Mouse (Mus musculus) erythroblast, embryonic 14.5 days (primary cell): ENCODE measurements around the gene Csnk2b. TPM values are rescaled to one million over a fixed set of nuclear protein-coding genes. Genes with fewer than 3 reads are reported as not detected.

Experiments used
- H3K27me3 ChIP-seq: 2 replicates; pipeline ENCODE4 v1.6.1; 2012; ENCODE audit warnings: inconsistent platforms; ENCODE audit not compliant: control insufficient read depth
- H3K36me3 ChIP-seq: 2 replicates; pipeline ENCODE4 v1.6.1; 2012; ENCODE audit warnings: mild to moderate bottlenecking, inconsistent platforms; ENCODE audit not compliant: control insufficient read depth
- H3K4me1 ChIP-seq: 2 replicates; pipeline ENCODE4 v1.6.1; 2012; ENCODE audit warnings: inconsistent platforms; ENCODE audit not compliant: control insufficient read depth
- H3K4me3 ChIP-seq: replicated peaks from 2 replicates; pipeline ENCODE3; 2012; ENCODE audit warnings: moderate library complexity, mild to moderate bottlenecking, inconsistent platforms
- H3K9me3 ChIP-seq: 2 replicates; pipeline ENCODE4 v1.6.1; 2012; ENCODE audit warnings: low read length, inconsistent platforms, mixed read lengths; ENCODE audit not compliant: control insufficient read depth
- GATA1 ChIP-seq: IDR thresholded peaks from 2 replicates; pipeline ENCODE4 v1.6.1; 2012; ENCODE audit warnings: low read length, inconsistent platforms, mixed read lengths
- TAL1 ChIP-seq: IDR thresholded peaks from 3 replicates; pipeline ENCODE4 v1.6.1; 2012; ENCODE audit warnings: low read length, inconsistent platforms, mixed read lengths
- polyA plus RNA-seq: library from polyadenylated mRNA; stranded (reverse); fragments of >175 nt; gene quantifications from 2 replicates; pipeline ENCODE4 v1.2.3, GENCODE M21; 2012

Gene Csnk2b
- polyA plus RNA-seq, 1 experiment = 11.2 TPM

DNA sequence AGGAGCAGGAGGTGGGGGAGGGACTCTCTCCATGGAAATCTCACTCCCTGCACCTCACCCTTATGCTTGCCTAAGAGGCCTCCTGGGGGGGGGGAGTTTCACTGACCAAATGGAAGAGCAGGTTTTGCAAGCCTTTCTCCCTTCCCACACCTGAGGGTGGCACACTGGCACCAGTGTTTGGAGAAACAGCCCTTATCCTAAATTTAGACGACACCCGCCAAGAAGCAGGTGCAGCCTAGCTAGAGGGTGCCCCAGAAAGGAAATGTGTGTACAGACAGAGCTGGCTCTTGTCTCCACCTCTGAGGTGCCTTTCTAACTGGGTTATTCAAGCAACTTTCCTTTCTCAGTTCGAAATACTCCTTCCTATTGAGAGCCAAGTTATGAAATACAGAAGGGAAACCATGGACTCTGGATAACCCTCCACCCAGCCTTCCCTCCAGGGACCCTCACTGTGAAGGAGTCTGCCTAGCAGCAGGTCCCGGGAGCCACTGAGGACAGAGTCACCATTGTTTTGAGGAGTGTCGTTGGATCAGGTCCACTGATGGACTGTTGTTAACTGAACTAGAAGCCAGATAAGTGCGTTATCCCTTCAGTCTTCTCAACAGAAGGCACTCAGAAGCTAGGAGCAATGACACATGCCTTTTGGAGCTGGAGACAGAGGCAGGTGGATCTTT is 51.2 kb downstream of the Csnk2b start:
- no peak for TF ChIP-seq GATA1
- no peak for TF ChIP-seq TAL1
- Histone ChIP-seq H3K36me3 (no peaks in the 10 kb centered on the region), H3K4me1 (peaks cover 20% of the 10 kb centered on the region), H3K27me3 (peaks cover 66% of the 10 kb centered on the region), H3K4me3 (no peak overlapping the region), H3K9me3 (peaks cover 2% of the 10 kb centered on the region)

GRCm38 (mm10) chr17:35068213-35068914 is 53.5 kb downstream of the Csnk2b start:
- Histone ChIP-seq H3K4me3 (no peak overlapping the region), H3K36me3 (no peaks in the 10 kb centered on the region), H3K27me3 (peaks cover 78% of the 10 kb centered on the region), H3K9me3 (no peaks in the 10 kb centered on the region; the same call in 1 of the 2 replicates), H3K4me1 (peaks cover 28% of the 10 kb centered on the region)
- TF ChIP-seq TAL1 (no peak), GATA1 (no peak)

Other genes starting within 250 kb of the Csnk2b start
- gene Zbtb12, start 242.6 kb downstream of the Csnk2b start, polyA plus RNA-seq = 0.24 and 0.25 TPM in 2 replicates
- not detected in 2 replicates for gene Gm20547, start 240.0 kb downstream of the Csnk2b start, polyA plus RNA-seq
- 0.13 and 0.17 TPM in 2 replicates for gene C2, start 223.8 kb downstream of the Csnk2b start, polyA plus RNA-seq
- gene Ehmt2, start 223.6 kb downstream of the Csnk2b start, polyA plus RNA-seq = 6.2 and 6.4 TPM in 2 replicates
- not detected in 2 replicates for gene Slc44a4, start 207.6 kb downstream of the Csnk2b start, polyA plus RNA-seq
- 0.31 and 0.38 TPM in 2 replicates for gene Neu1, start 190.8 kb downstream of the Csnk2b start, polyA plus RNA-seq
- 408 and 454 TPM in 2 replicates for gene Hspa1b, start 162.8 kb downstream of the Csnk2b start, polyA plus RNA-seq
- gene Gm20481, start 152.1 kb downstream of the Csnk2b start, polyA plus RNA-seq = not detected in 2 replicates
- 195 and 214 TPM in 2 replicates for gene Hspa1a, start 149.9 kb downstream of the Csnk2b start, polyA plus RNA-seq
- 0.04 TPM in 1 of 2 replicates, not detected in the other for gene Hspa1l, start 149.3 kb downstream of the Csnk2b start, polyA plus RNA-seq
- gene Lsm2, start 140.2 kb downstream of the Csnk2b start, polyA plus RNA-seq = 15.9 and 21.4 TPM in 2 replicates
- gene Vars, start 121.1 kb downstream of the Csnk2b start, polyA plus RNA-seq = 41.7 and 44.9 TPM in 2 replicates
- 0.01 TPM in 2 replicates for gene Vwa7, start 105.5 kb downstream of the Csnk2b start, polyA plus RNA-seq
- gene Sapcd1, start 94.0 kb downstream of the Csnk2b start, polyA plus RNA-seq = 0.87 and 0.97 TPM in 2 replicates
- gene Msh5, start 75.3 kb downstream of the Csnk2b start, polyA plus RNA-seq = 0.90 and 1.3 TPM in 2 replicates
- 5.1 and 6.0 TPM in 2 replicates for gene Clic1, start 72.1 kb downstream of the Csnk2b start, polyA plus RNA-seq
- gene Ddah2, start 63.0 kb downstream of the Csnk2b start, polyA plus RNA-seq = 0.78 and 0.92 TPM in 2 replicates
- gene Ly6g6c, start 56.7 kb downstream of the Csnk2b start, polyA plus RNA-seq = not detected in 2 replicates
- gene Mpig6b, start 55.9 kb downstream of the Csnk2b start, polyA plus RNA-seq = 0.05 TPM in 1 of 2 replicates, not detected in the other
- gene Ly6g6e, start 45.2 kb downstream of the Csnk2b start, polyA plus RNA-seq = not detected in 2 replicates
- not detected in 2 replicates for gene Ly6g6d, start 44.0 kb downstream of the Csnk2b start, polyA plus RNA-seq
- gene Ly6g6f, start 36.4 kb downstream of the Csnk2b start, polyA plus RNA-seq = 0.07 and 0.08 TPM in 2 replicates
- gene Abhd16a, start 32.8 kb downstream of the Csnk2b start, polyA plus RNA-seq = 10.1 and 10.3 TPM in 2 replicates
- not detected in 2 replicates for gene Ly6g5c, start 13.8 kb downstream of the Csnk2b start, polyA plus RNA-seq
- 0.03 TPM in 1 of 2 replicates, not detected in the other for gene Ly6g5b, start 6.6 kb downstream of the Csnk2b start, polyA plus RNA-seq
- gene Gpank1, start 598 bp downstream of the Csnk2b start, polyA plus RNA-seq = 11.0 and 12.4 TPM in 2 replicates
- 0.27 and 0.48 TPM in 2 replicates for gene D17H6S53E, start 4.3 kb upstream of the Csnk2b start, polyA plus RNA-seq
- 0.10 and 0.20 TPM in 2 replicates for gene Apom, start 10.0 kb upstream of the Csnk2b start, polyA plus RNA-seq
- gene Bag6, start 13.1 kb upstream of the Csnk2b start, polyA plus RNA-seq = 88.8 and 102 TPM in 2 replicates
- gene Prrc2a, start 42.8 kb upstream of the Csnk2b start, polyA plus RNA-seq = 70.4 and 133 TPM in 2 replicates
- gene Aif1, start 54.0 kb upstream of the Csnk2b start, polyA plus RNA-seq = 0.27 TPM in 1 of 2 replicates, not detected in the other
- gene Lst1, start 66.4 kb upstream of the Csnk2b start, polyA plus RNA-seq = not detected in 2 replicates
- gene Ltb, start 72.4 kb upstream of the Csnk2b start, polyA plus RNA-seq = 0.07 and 0.08 TPM in 2 replicates
- 0.07 and 0.09 TPM in 2 replicates for gene Tnf, start 80.0 kb upstream of the Csnk2b start, polyA plus RNA-seq
- gene Lta, start 83.3 kb upstream of the Csnk2b start, polyA plus RNA-seq = 0.03 TPM in 1 of 2 replicates, not detected in the other
- gene Gm16181, start 98.8 kb upstream of the Csnk2b start, polyA plus RNA-seq = not detected in 2 replicates
- 0.04 and 0.37 TPM in 2 replicates for gene Atp6v1g2, start 111.6 kb upstream of the Csnk2b start, polyA plus RNA-seq
- 1.6 TPM in 2 replicates for gene Nfkbil1, start 113.7 kb upstream of the Csnk2b start, polyA plus RNA-seq
- gene Ddx39b, start 119.7 kb upstream of the Csnk2b start, polyA plus RNA-seq = 18.8 and 20.8 TPM in 2 replicates
- 2.4 and 2.7 TPM in 2 replicates for gene H2-D1, start 140.7 kb upstream of the Csnk2b start, polyA plus RNA-seq
- gene H2-Q1, start 198.4 kb upstream of the Csnk2b start, polyA plus RNA-seq = not detected in 2 replicates
- gene H2-Q2, start 220.2 kb upstream of the Csnk2b start, polyA plus RNA-seq = not detected in 2 replicates